Mouse (Mus musculus): Measurements from ENCODE around the gene Strn.
A peak's percentile ranks its signal among the peaks of the same experiment; 100 is the strongest.

Strn gene

GRCm38 (mm10) chr17:78614481-78614880, 122.5 kb downstream of the Strn start:
- DNase-seq: no peak

GRCm38 (mm10) chr17:78611117-78611516, 125.9 kb downstream of the Strn start:
- DNase-seq: no peak

- no peak for DNase-seq
Observed at GRCm38 (mm10) chr17:78609191-78609855, 127.7 kb downstream of the Strn start.

- no peak for DNase-seq
Observed at GRCm38 (mm10) chr17:78608716-78609115, 128.3 kb downstream of the Strn start.

GRCm38 (mm10) chr17:78608135-78608670, 128.8 kb downstream of the Strn start:
- no peak for DNase-seq

GRCm38 (mm10) chr17:78604431-78604830, 132.6 kb downstream of the Strn start:
- peak; percentile 66 for DNase-seq

- peak; percentile 86 for DNase-seq
Observed at GRCm38 (mm10) chr17:78603872-78604271, 133.1 kb downstream of the Strn start.

GRCm38 (mm10) chr17:78602316-78602715, 134.7 kb downstream of the Strn start:
- no peak for DNase-seq

GRCm38 (mm10) chr17:78601601-78602000, 135.4 kb downstream of the Strn start:
- no peak for DNase-seq

- DNase-seq: no peak
Observed at GRCm38 (mm10) chr17:78601042-78601441, 136.0 kb downstream of the Strn start.

Data from lung, postnatal 36 days (tissue).